Mouse (Mus musculus) heart, embryonic 15.5 days (tissue): Measurements from ENCODE around the gene Gtf3c3. TPM values are rescaled to one million over a fixed set of nuclear protein-coding genes. Genes with fewer than 3 reads are reported as not detected.

Source experiments
- ATAC-seq: fragments of 200-750 bp; cut with Nextera tagmentation; replicated peaks from 2 replicates; pipeline ENCODE4 v1.8.0; 2017; ENCODE audit warnings: low read depth, moderate TSS enrichment; ENCODE audit not compliant: insufficient number of reproducible peaks, insufficient read depth, low FRiP score
- H3K27ac ChIP-seq: fragments of 300-500 bp; sonication (generic); 2 replicates; pipeline ENCODE4 v1.5.1; 2015; ENCODE audit warnings: mild to moderate bottlenecking, inconsistent platforms
- H3K27me3 ChIP-seq: fragments of 300-500 bp; sonication (generic); 2 replicates; pipeline ENCODE4 v1.6.1; 2015; ENCODE audit warnings: inconsistent platforms
- H3K36me3 ChIP-seq: fragments of 300-500 bp; sonication (generic); 2 replicates; pipeline ENCODE4 v1.6.1; 2015; ENCODE audit warnings: mild to moderate bottlenecking, inconsistent platforms
- H3K4me1 ChIP-seq: fragments of 300-500 bp; sonication (generic); replicated peaks from 2 replicates; pipeline ENCODE4 v1.6.1; 2015; ENCODE audit warnings: inconsistent platforms
- H3K4me2 ChIP-seq: fragments of 300-500 bp; sonication (generic); 2 replicates; pipeline ENCODE4 v1.6.1; 2015; ENCODE audit warnings: inconsistent platforms, mild to moderate bottlenecking, moderate library complexity
- H3K4me3 ChIP-seq: fragments of 300-500 bp; sonication (generic); 2 replicates; pipeline ENCODE4 v1.5.1; 2015; ENCODE audit warnings: mild to moderate bottlenecking, inconsistent platforms
- H3K9ac ChIP-seq: fragments of 300-500 bp; sonication (generic); 2 replicates; pipeline ENCODE4 v1.6.1; 2015; ENCODE audit warnings: mild to moderate bottlenecking, inconsistent platforms
- H3K9me3 ChIP-seq: fragments of 300-500 bp; sonication (generic); replicated peaks from 2 replicates; pipeline ENCODE4 v1.6.1; 2016; ENCODE audit warnings: inconsistent platforms
- WGBS: fragments of 180-500 bp; shearing (Covaris S2); methylation state at CpG from one replicate; pipeline ENCODE4 v1.1.7; 2015; ENCODE audit warnings: mixed read lengths; 5-methylcytosine and 5-hydroxymethylcytosine counted together
- polyA plus RNA-seq: library from polyadenylated mRNA; unstranded; fragments of >200 nt; fragmentation: Nextera tagmentation; extraction: Ambion mirVana; gene quantifications from 2 replicates; pipeline ENCODE4 v1.2.1, GENCODE M21; 2015

Gene Gtf3c3
- polyA plus RNA-seq, 1 experiment from 2014 or later: 13.4 TPM

- Histone ChIP-seq H3K4me3 (no peak overlapping the region), H3K9me3 (no peaks in the 10 kb centered on the region), H3K27me3 (no peaks in the 10 kb centered on the region), H3K27ac (no peak overlapping the region), H3K9ac (no peak overlapping the region), H3K4me1 (peaks cover 4% of the 10 kb centered on the region), H3K4me2 (no peak overlapping the region), H3K36me3 (peaks cover 43% of the 10 kb centered on the region)
- no peak for ATAC-seq
These were observed 36.0 kb downstream of the Gtf3c3 start for GRCm38 (mm10) chr1:54402736-54403135.

- H3K9ac ChIP-seq: no peak overlapping the region
- ATAC-seq: no peak
- no peaks in the 10 kb centered on the region for H3K27me3 ChIP-seq
- 54% methylated on average over 1 of the region's 1 CpGs for WGBS
- no peak overlapping the region for H3K4me2 ChIP-seq
- H3K9me3 ChIP-seq: no peaks in the 10 kb centered on the region
- no peak overlapping the region for H3K4me3 ChIP-seq
- no peaks in the 10 kb centered on the region for H3K4me1 ChIP-seq
- no peak overlapping the region for H3K27ac ChIP-seq
- no peaks in the 10 kb centered on the region for H3K36me3 ChIP-seq
These were observed 54.5 kb downstream of the Gtf3c3 start for GRCm38 (mm10) chr1:54384221-54384620.

- H3K27ac ChIP-seq: no peak overlapping the region
- H3K36me3 ChIP-seq: no peaks in the 10 kb centered on the region
- no peak overlapping the region for H3K9ac ChIP-seq
- no peaks in the 10 kb centered on the region for H3K9me3 ChIP-seq
- no peaks in the 10 kb centered on the region for H3K27me3 ChIP-seq
- WGBS: 86% methylated on average over 9 of the region's 9 CpGs
- ATAC-seq: no peak
- peaks cover 7% of the 10 kb centered on the region for H3K4me1 ChIP-seq
- no peak overlapping the region for H3K4me2 ChIP-seq
- H3K4me3 ChIP-seq: no peak overlapping the region
These were observed 57.5 kb downstream of the Gtf3c3 start for GRCm38 (mm10) chr1:54380978-54381914.

- no peaks in the 10 kb centered on the region for H3K9me3 ChIP-seq
- peak overlapping the region; percentile 77 for H3K27ac ChIP-seq
- peaks cover 7% of the 10 kb centered on the region for H3K4me1 ChIP-seq
- no peak overlapping the region for H3K4me3 ChIP-seq
- H3K9ac ChIP-seq: no peak overlapping the region
- H3K4me2 ChIP-seq: no peak overlapping the region
- H3K36me3 ChIP-seq: no peaks in the 10 kb centered on the region
- H3K27me3 ChIP-seq: no peaks in the 10 kb centered on the region
- peak; percentile 50 for ATAC-seq
These were observed 61.2 kb downstream of the Gtf3c3 start for GRCm38 (mm10) chr1:54377506-54378051.

- H3K4me3 ChIP-seq: no peak overlapping the region
- WGBS: 81% methylated on average over 6 of the region's 6 CpGs
- ATAC-seq: no peak
- no peaks in the 10 kb centered on the region for H3K36me3 ChIP-seq
- H3K27ac ChIP-seq: no peak overlapping the region
- no peak overlapping the region for H3K4me2 ChIP-seq
- no peak overlapping the region for H3K9ac ChIP-seq
- no peaks in the 10 kb centered on the region for H3K9me3 ChIP-seq
- no peaks in the 10 kb centered on the region; the same call in 1 of the 2 replicates for H3K4me1 ChIP-seq
- no peaks in the 10 kb centered on the region for H3K27me3 ChIP-seq
These were observed 82.2 kb downstream of the Gtf3c3 start for GRCm38 (mm10) chr1:54356566-54356965.

GRCm38 (mm10) chr1:54355485-54355884, 83.3 kb downstream of the Gtf3c3 start:
- Histone ChIP-seq H3K9me3 (no peaks in the 10 kb centered on the region), H3K9ac (no peak overlapping the region), H3K4me3 (no peak overlapping the region), H3K4me1 (no peaks in the 10 kb centered on the region; the same call in 1 of the 2 replicates), H3K27me3 (no peaks in the 10 kb centered on the region), H3K27ac (no peak overlapping the region; the same call in 1 of the 2 replicates), H3K36me3 (no peaks in the 10 kb centered on the region), H3K4me2 (no peak overlapping the region)
- peak; percentile 53; the same call in 1 of the 2 replicates for ATAC-seq
- 43% methylated on average over 5 of the region's 5 CpGs for WGBS

- no peak for ATAC-seq
- Histone ChIP-seq H3K4me1 (no peaks in the 10 kb centered on the region; the same call in 1 of the 2 replicates), H3K9me3 (no peaks in the 10 kb centered on the region), H3K4me2 (no peak overlapping the region), H3K27ac (no peak overlapping the region), H3K4me3 (no peak overlapping the region), H3K27me3 (no peaks in the 10 kb centered on the region), H3K9ac (no peak overlapping the region), H3K36me3 (no peaks in the 10 kb centered on the region)
- 94% methylated on average over 4 of the region's 4 CpGs for WGBS
These were observed 84.0 kb downstream of the Gtf3c3 start for GRCm38 (mm10) chr1:54354786-54355185.

Other genes starting within 250 kb of the Gtf3c3 start
- 4.5 and 5.2 TPM in 2 replicates for gene Hecw2, start 243.8 kb downstream of the Gtf3c3 start, polyA plus RNA-seq
- 0.29 and 0.39 TPM in 2 replicates for gene Ccdc150, start 188.3 kb downstream of the Gtf3c3 start, polyA plus RNA-seq
- 2.5 and 2.8 TPM in 2 replicates for gene Pgap1, start 118.7 kb upstream of the Gtf3c3 start, polyA plus RNA-seq